17 mouse cellular contexts compared by ENCODE assay signal in the genomic region with DNA sequence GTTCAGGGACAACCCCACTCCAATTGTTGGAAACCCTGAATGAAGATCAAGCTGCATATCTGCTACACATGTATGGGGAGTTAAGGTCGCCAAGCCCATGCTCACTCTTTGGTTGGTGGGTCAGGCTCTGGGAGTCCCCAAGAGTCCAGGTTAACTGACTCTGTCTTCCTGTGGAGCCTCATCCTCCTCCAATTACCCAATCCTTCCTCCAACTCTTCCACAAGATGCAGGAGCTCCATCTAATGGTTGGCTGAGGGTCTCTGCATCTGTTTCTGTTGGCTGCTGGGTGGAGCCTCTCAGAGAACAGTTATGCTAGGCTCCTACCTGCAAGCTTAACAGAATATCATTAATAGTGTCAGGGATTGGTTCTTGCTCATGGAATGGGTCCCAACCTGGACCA. TPM values are rescaled to one million over a fixed set of nuclear protein-coding genes. Genes with fewer than 3 reads are reported as not detected.
A peak's percentile ranks its signal among the peaks of the same experiment; 100 is the strongest.
DNase-seq lines count a peak whose midpoint lies in the region; TF ChIP-seq lines count a peak whose summit lies in the region.
"Had no signal": no experiment of that assay in that cellular context is flagged by ENCODE, and none has a peak within 500 bp of the region (broad histone marks: within the 10 kb centered on the region; RNA-seq: fewer than 3 reads in every experiment).

No protein-coding gene starts in this region.

- intact Hi-C loops in left cerebral cortex, postnatal 10 days (cut with DNase I) = loop anchor here (10.0 kb wide), 1 partner anchor 1778 kb away; no protein-coding TSS in a partner anchor

- in situ Hi-C loops in CH12.LX (cut with MboI; ENCODE audit: low pct_ligation_motif_present, low pct_unique_long_range_greater_than_20kb, low sequenced_read_pairs) = loop anchor here (25.0 kb wide), 1 partner anchor 165 kb away; no protein-coding TSS in a partner anchor

- peak; percentile 63 for TF ChIP-seq RAD21 in CH12.LX (IDR thresholded peaks at IDR 0.05; ENCODE audit: low read depth, low read length)

- H3K4me1 ChIP-seq in CH12.LX (ENCODE audit: control insufficient read depth in 1 of 2, insufficient read depth in 2 of 2) = peaks cover 0 to 12% of the 10 kb centered on the region in 2 experiments; a peak in 2 of 4 replicates
- H3K4me1 ChIP-seq: hindbrain, embryonic 13.5 days had no signal

- H3K4me2 ChIP-seq in CH12.LX (ENCODE audit: insufficient read depth, low read depth, poor library complexity, severe bottlenecking) = no peak overlapping the region
- H3K4me2 ChIP-seq: forebrain, embryonic 15.5 days; hindbrain, embryonic 13.5 days; liver, embryonic 15.5 days had no signal

- H3K79me2 ChIP-seq in CH12.LX (replicated peaks; ENCODE audit: control insufficient read depth, extremely low read depth, insufficient read depth, poor library complexity, severe bottlenecking) = peaks cover 5% of the 10 kb centered on the region

- no peak for TF ChIP-seq POLR2A in CH12.LX (IDR thresholded peaks at IDR 0.05; ENCODE audit: low read depth, low read length)

- H3K9me3 ChIP-seq in CH12.LX (replicated peaks; ENCODE audit: low read length) = no peaks in the 10 kb centered on the region
- H3K9me3 ChIP-seq: hindbrain, embryonic 13.5 days; liver, embryonic 15.5 days; megakaryocyte, embryonic 14.5 days had no signal

- H3K9ac ChIP-seq in CH12.LX (ENCODE audit: insufficient read depth, low read depth) = no peak overlapping the region
- H3K9ac ChIP-seq: forebrain, embryonic 15.5 days; hindbrain, embryonic 13.5 days; liver, embryonic 15.5 days had no signal

- TF ChIP-seq EP300 in CH12.LX (IDR thresholded peaks at IDR 0.05; ENCODE audit: low read length) = no peak

- no peak overlapping the region for H3K27ac ChIP-seq in layer of hippocampus, adult 2 months
- H3K27ac ChIP-seq in CH12.LX (ENCODE audit: insufficient read depth, low read depth) = no peak overlapping the region
- H3K27ac ChIP-seq: forebrain, embryonic 15.5 days; hindbrain, embryonic 13.5 days; liver, embryonic 15.5 days had no signal

- peak; percentile 91 for DNase-seq in heart, adult 11 months
- DNase-seq in heart, adult 9 months (ENCODE audit: low spot score in 2 of 2) = no peak
- DNase-seq in layer of hippocampus, adult 2 months (ENCODE audit: low spot score in 2 of 2) = no peak
- no peak for DNase-seq in layer of hippocampus, adult 9-11 months
- DNase-seq in CH12.LX (ENCODE audit: extremely low read depth) (peak; percentile 20), ZHBTc4 (ENCODE audit: low read depth, low spot score) (peak; percentile 43)
- no peak for DNase-seq in left cerebral cortex, postnatal 10 days (ENCODE audit: extremely low spot score in 1 of 2, low spot score in 2 of 2)
- DNase-seq: left cerebral cortex, postnatal 4 days; lung, postnatal 10 days; retina, postnatal 1 day had no signal

- H3K4me3 ChIP-seq in layer of hippocampus, adult 2 months = no peak overlapping the region
- no peak overlapping the region for H3K4me3 ChIP-seq in CH12.LX (replicated peaks in 1 of 3; ENCODE audit: low read depth in 2 of 3, low read length in 2 of 3, poor library complexity in 1 of 3)
- H3K4me3 ChIP-seq: forebrain, embryonic 15.5 days; hindbrain, embryonic 13.5 days; liver, embryonic 15.5 days; megakaryocyte, embryonic 14.5 days had no signal

- dilution Hi-C loops in CH12.LX (cut with MboI; ENCODE audit: extremely low pct_ligation_motif_present, extremely low pct_unique_long_range_greater_than_20kb, low sequenced_read_pairs) = no loop called here

- no peaks in the 10 kb centered on the region for H3K36me3 ChIP-seq in CH12.LX (replicated peaks in 1 of 2; ENCODE audit: control insufficient read depth in 1 of 2, insufficient read depth in 1 of 2, low read length in 1 of 2)
- H3K36me3 ChIP-seq: forebrain, embryonic 15.5 days; hindbrain, embryonic 13.5 days; liver, embryonic 15.5 days had no signal

- H3K27me3 ChIP-seq in CH12.LX (replicated peaks) = peaks cover 13% of the 10 kb centered on the region
- H3K27me3 ChIP-seq: forebrain, embryonic 15.5 days; hindbrain, embryonic 13.5 days; liver, embryonic 15.5 days; megakaryocyte, embryonic 14.5 days had no signal

- peak; percentile 31 for TF ChIP-seq CTCF in layer of hippocampus, adult 2 months (conservative IDR thresholded peaks at IDR 0.05)
- TF ChIP-seq CTCF in CH12.LX (conservative IDR thresholded peaks at IDR 0.05 in 1 of 2, IDR thresholded peaks at IDR 0.05 in 1 of 2; ENCODE audit: low read depth in 2 of 2, low read length in 2 of 2) = peak in 1 of 2 experiments; percentile 63; a peak in 2 of 4 replicates

TF ChIP-seq in CH12.LX, 34 proteins besides CTCF, POLR2A, EP300 and RAD21:
- TF ChIP-seq SMC3 (IDR thresholded peaks at IDR 0.05; ENCODE audit: low read depth, low read length) (peak; percentile 27; the same call in 1 of the 2 replicates), MAFK (IDR thresholded peaks at IDR 0.05; ENCODE audit: insufficient replicate concordance, low read length) (no peak)
TF ChIP-seq in CH12.LX: peak in this region for 1.

RNA-seq across cellular contexts. Expression of gene AW146154, which starts 2.7 kb away (rescaled TPM):
- 10 to 100 TPM in 1 of 2 experiments, 1 to 10 TPM in 1; 9.9 to 13.5 TPM for total RNA-seq in layer of hippocampus, adult 2 months (2021)
- total RNA-seq in CH12.LX (2012; rRNA removed) = 6.4 and 8.9 TPM in 2 replicates
- 10.0 and 11.8 TPM in 2 replicates for total RNA-seq in CH12.LX (2014; rRNA removed)
- polyA plus RNA-seq in CH12.LX (2012; ENCODE audit: insufficient read length, low read depth) = 2.6 and 4.4 TPM in 2 replicates
- total RNA-seq in left cerebral cortex, postnatal 10 days (2021) = 1 to 10 TPM; 8.4 to 9.5 TPM

RNA-seq across cellular contexts. Expression of gene Gm20449, which starts 3.2 kb away (rescaled TPM):
- under 1 TPM; 0.10 to 0.33 TPM for total RNA-seq in layer of hippocampus, adult 2 months (2021)
- not detected in 2 replicates for total RNA-seq in CH12.LX (2012; rRNA removed)
- not detected in 2 replicates for total RNA-seq in CH12.LX (2014; rRNA removed)
- not detected in 2 replicates for polyA plus RNA-seq in CH12.LX (2012; ENCODE audit: insufficient read length, low read depth)
- total RNA-seq in left cerebral cortex, postnatal 10 days (2021) = under 1 TPM; 0.11 to 0.18 TPM
- polyA plus RNA-seq: heart, postnatal 0 days; intestine, embryonic 16.5 days; liver, embryonic 15.5 days; small intestine, adult 2 months had no signal

RNA-seq across cellular contexts. Expression of gene Vmn2r57, which starts 53.9 kb away (rescaled TPM):
- under 1 TPM; 0.33 to 0.39 TPM for total RNA-seq in layer of hippocampus, adult 2 months (2021)
- not detected in 2 replicates for total RNA-seq in CH12.LX (2012; rRNA removed)
- not detected in 2 replicates for total RNA-seq in CH12.LX (2014; rRNA removed)
- not detected in 2 replicates for polyA plus RNA-seq in CH12.LX (2012; ENCODE audit: insufficient read length, low read depth)
- under 1 TPM; 0.24 TPM for total RNA-seq in left cerebral cortex, postnatal 10 days (2021)
- polyA plus RNA-seq: small intestine, adult 2 months had no signal

Comparison
In these comparisons a context has a peak if more than half of its experiments do, and no peak if none do; other contexts are left out.
1. DNase-seq: peak in heart, adult 11 months (single experiment), CH12.LX (single experiment) and ZHBTc4 (single experiment); none in heart, adult 9 months (0 of 2), layer of hippocampus, adult 2 months (0 of 2), layer of hippocampus, adult 9-11 months (single experiment) and left cerebral cortex, postnatal 10 days (0 of 2).